Mouse (Mus musculus) frontal cortex, postnatal 10 days (tissue): ENCODE measurements at regions not wholly inside any gene's neighbourhood (a gene's known extent, or its start where the extent isn't known, plus 50 kb on each side); places are given as distances from the start of the nearest gene placed in this dataset.

Source experiments
- DNase-seq, 2 experiments: peaks; one replicate each; pipeline ENCODE4 v3.0.0; 2022; ENCODE audit warnings: low spot score in 2 of 2, mixed read lengths in 1 of 2

DNA sequence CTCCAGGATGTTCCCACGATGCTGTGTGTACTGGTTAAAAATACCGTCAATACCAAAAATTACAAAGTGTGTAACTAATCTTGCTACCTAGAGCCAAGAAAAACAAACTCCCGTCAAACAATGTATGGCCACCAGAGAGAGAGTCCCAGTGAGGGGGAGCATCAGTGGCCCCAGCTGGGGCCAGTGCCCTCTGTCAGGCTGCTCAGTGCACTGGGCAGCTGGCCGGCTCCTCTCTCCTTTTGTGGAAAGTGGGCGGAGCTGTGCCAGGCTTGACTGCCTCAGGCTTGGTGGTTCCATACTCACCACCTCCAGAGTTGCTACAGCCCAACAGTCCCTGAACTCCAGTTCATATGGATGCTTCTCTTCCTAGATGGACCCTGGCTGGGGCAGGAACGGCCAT lies 53.8 kb upstream of the Sept5 start:
- DNase-seq, result no peak

DNA sequence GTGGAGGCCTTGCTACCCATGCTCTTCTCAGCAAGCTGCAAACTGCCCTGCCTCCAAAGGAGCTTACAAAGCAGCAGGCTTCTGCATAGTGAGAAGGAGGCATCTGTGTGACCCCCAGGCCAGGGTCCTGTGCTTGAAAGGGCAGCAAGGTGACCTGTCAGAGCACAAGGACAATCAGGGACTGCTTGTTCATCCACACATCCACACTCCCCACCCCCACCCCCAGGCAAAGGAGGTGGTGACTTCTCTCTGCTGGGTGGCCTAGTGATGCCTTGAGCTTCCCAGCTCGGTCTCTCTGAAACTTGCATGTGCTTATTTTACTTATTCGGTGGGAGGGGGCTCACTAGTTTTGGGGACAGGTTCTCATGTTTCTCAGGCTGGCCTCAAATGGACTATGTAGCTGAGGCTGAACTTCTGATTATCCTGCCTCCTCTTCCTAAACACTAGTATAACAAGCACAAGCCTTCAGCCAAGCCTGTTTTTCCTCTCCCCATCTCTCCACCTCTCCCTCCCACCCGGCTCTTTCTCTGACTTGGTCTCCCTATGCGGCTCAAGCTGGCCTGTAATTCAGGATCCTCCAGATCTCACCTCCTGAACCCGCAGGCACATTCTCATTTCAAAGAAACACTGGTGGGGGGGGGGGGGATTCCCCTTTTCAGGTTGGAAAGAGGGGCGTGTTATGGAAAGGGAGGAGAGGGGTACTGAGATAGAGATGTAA lies 56.4 kb upstream of the Sept5 start:
- DNase-seq, result no peak

DNA sequence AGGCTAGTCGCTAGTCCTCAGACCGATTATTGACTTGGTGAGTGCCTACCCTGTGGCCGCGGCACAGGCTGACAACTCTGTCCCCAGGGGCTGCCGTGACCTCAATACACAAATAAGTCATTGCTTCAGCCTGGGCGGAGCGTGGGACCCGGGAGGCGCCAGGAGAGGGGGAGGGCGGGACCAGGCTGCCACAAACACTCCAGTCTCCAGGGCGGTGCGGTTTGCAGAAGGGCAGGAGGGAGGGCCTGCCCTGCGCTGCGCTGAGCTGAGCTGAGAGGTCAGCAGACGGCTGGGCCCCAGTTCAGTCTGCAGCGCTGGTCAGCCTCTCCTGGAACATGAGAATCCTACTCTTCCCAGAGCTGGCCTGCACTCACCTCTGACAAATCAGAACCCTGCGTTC lies 57.2 kb upstream of the Sept5 start:
- DNase-seq, result peak; percentile 58 to 70

DNA sequence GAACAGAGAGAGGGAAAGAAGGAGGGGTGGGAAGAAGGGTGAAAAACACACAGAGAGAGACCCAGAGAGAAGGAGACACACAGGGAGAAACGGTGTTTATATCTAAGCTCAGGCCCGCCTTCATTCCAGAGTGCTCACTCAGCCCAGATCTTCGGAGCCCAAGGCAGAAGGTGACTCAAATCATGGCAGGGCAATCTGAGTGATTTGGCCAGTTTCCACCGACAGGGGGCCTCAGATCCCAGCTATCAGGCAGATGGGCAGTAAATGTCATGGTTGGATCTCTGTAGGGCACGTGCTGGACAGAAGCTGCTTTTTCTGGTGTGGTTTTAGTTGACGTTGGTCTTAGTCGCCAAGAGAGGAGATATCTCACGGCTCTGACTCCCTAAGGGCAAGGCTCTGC lies 57.6 kb upstream of the Sept5 start:
- DNase-seq, result peak in 1 of 2 experiments; percentile 27

DNA sequence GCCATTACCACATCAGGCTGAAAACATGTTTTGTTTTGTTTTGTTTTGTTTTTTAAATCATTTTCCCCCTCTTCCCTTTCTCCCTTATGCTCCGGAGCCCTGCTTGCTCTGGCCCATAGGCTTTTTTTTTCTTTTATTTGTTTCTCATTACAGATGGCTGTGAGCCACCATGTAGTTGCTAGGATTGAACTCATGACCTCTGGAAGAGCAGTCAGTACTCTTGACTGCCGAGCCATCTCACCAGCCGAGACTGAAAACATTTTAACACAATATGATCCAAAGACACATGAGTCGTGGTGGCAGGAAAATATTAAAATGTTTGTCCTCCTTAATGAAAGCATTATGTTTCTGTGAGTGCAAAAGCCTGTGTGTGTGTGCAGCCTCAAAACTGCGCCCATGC lies 65.8 kb upstream of the Sept5 start:
- DNase-seq, result no peak

DNA sequence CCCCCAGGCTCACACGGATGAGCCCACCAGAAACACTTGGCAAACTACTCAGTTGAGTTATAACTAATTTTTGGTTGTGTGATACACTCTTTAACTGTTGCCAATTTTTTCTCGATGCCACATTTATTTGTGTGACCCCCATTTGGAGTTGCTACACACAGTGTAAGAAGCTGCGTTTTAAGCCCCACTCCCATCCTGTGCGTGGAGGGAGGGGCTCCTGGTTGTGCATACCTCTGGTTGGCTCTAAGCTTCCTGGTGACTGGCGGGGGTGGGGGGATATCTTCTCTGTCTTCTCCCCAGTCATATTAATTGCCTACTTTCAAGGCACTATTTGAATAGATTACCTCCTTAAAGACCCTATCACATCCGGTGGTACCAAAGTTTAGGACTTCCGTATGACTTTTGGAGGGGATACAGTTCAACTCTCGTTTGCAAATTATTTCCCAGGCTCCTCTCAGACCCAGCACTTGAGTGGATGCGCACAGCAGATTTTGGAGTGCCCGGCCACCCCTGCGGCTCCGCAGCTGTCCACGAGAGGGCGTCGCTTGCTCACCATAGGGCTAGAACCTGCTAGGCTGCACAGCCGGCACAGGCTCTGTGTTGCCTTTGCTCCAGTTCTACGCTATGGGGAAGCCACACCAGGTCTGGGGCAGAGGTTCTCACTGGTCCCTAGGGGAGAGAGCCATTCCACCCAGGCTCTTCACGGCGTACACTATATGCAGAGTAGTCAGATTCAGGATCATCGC lies 66.5 kb upstream of the Sept5 start:
- DNase-seq, result peak; percentile 40 to 81

DNA sequence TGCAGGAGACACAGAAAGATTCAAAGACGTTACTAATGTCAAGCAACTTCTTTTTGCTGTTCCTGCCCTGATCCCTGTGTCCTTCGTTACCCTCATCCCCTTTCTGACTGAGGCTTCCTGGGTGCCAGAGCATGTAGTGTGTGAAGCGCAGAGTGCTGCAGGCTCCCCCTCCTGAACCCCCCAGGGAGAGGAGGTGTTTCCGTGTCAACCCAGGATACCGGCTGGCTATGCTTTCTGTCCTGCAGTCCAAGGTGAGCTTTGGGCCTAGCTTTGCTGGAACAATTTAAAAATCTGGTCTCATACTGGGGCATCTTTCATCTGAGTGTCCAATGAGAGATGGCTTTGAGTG lies 67.0 kb upstream of the Sept5 start:
- DNase-seq, result no peak

DNA sequence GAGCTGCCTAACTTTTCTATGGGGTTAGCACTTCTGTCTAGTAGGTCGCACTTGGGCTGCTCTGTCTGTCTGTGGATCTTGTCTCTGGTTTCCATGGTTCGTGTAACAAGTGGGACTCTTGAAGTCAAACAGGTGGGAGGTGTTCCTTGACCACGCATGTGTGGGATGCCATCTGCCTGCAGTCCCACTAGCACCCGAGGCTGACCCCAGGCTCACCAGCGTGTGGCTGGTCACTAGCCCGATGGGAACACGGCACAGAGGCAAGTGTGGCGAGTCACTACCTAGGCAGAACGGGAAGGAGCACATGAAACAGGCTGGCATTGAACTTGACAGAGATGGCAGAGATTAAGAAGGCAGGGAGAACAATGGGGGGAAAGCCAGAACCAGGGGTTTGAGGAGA lies 72.5 kb upstream of the Cldn5 start:
- DNase-seq, result no peak

DNA sequence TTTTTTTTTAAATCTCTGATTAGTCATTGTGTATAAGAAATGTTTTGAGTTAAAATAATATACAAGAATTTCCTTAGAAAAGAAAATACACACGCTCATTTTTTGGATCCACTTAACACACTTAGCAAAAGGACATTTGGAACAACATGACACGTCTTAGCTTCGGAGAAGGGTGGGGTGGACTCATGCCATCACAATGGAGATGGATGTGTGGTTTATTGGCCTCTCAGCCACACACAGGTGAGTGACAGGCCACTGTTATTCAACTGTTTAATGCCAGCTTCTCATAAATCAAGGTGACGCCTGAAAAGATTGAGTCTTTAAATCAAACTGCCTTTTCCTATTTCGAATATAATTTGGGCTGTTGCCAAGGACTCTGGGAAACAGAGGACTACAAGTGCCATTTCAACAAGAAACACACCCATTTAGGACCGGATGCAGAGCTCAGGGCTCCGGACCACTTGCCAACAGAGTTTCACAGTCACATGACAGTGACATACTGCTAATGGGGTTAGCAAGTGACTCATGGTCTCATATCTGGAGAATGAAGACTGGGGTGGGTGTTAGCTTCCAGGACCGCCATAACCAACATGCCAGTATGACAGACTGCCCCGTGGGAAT lies 71.5 kb upstream of the Cldn5 start:
- DNase-seq, result no peak

DNA sequence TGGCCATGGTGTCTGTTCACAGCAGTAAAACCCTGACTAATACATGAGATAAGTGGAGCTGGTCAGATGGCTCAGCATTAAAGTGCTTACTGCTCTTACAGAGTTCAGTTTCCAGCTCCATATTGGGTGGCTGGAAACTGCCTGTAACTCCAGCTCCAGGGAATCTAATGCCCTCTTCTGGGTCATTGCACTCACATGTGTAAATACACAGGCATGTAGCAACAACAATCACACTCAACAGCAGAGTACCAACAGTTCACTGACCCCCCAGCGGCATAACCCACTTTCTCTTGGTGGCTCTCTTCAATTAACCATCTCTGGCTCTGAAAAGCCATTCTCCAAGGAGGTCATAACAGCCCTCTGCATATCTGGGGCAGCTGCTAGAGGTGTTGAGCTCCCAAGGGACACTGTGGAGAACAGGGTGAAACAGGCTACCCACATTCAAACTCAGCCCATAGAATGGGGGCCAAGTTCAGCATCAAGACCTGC lies 65.0 kb upstream of the Cldn5 start:
- no peak for DNase-seq

DNA sequence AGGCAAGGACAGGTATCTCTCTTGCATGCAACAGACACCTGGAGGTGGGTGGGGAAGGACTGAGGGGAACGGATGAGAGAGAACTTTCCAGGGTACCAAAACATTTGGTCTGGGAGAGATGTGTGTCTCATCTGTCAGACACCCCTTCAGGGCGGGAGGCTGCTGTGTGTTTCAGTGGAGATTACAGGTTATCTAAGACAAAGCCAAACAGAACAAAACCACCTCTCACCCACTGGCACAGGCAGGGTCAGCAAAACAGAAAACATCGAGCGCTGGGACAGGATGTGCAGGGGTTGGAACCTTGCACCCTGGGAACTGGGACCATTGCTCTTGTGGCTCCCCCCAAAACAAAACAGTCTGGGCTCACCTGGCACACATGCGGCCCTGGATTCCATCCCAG lies 63.6 kb upstream of the Cldn5 start:
- DNase-seq, result no peak

DNA sequence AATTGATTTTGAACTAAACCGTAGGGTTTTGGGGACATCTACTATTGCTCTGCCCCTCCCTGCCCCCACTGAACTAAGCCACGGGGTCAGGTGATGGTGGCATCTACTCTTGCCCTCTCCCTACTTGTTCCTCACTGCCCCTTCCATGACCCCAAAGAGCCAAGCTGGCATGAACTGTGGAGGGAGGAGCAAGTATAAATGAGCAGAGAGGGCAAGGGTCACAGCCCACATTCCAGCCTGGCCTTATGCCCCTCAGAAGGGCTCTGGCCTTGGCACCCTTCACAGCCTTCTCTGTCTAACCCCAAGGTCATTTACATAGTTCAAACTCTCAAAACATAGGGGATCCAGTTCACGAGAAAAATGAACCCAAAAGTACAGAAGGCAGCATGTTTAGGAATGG lies 61.3 kb upstream of the Cldn5 start:
- no peak for DNase-seq

DNA sequence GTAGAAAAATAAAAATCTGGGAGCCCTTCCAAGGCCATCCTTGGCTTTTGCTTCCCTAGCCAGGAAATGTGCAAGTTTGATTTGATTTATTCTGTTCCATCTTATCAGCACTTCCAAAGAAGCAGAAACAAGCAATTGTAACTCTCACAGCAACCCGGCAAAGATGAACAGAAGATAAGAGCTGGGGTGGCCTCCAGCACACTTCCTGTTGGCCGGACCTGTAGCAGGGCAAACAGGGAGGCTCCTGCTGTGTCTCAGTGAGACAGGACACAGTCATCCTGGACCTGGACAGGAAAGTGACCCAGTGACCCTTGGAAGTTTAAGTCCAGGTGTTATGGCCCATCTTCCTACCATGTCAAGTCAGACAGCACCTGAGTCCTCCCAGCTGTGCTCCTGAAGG lies 58.6 kb upstream of the Cldn5 start:
- DNase-seq, result no peak

DNA sequence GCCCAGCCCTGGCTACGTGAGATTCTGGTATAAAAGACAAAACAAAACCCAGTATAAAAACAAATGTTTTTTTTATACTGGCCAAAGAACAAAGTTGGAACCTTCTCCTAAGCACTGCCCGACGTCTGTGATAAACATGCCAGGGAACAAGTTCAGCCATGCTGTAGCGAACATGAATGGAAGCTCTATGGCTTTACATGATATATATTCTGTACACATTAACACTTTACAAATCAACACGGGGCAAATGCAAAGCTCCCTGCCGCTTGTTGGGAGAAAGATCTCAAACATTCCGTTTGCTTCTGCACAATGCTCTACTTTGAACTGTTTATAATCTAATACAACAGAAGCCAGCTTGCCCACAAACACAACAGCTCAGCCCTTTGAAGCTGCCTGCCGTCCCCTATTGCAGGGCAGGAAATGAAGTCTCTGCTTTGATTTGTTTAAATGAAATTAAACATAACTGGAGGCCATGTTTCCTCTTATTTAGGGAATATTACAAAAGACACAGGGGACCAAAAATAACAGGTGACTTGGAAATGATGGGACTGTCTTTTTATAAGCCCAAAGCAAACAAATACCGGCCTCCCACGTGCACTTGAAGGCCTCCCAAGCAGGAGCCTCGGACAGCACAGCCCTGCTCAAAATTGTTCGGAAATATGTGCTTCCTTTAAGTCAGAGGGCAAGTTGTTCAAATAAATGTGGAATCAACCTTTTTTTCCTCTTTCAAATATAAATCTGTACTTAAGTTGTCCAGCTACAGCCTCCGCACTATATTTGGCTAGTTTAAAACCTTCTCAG lies 56.0 kb upstream of the Cldn5 start:
- no peak for DNase-seq

DNA sequence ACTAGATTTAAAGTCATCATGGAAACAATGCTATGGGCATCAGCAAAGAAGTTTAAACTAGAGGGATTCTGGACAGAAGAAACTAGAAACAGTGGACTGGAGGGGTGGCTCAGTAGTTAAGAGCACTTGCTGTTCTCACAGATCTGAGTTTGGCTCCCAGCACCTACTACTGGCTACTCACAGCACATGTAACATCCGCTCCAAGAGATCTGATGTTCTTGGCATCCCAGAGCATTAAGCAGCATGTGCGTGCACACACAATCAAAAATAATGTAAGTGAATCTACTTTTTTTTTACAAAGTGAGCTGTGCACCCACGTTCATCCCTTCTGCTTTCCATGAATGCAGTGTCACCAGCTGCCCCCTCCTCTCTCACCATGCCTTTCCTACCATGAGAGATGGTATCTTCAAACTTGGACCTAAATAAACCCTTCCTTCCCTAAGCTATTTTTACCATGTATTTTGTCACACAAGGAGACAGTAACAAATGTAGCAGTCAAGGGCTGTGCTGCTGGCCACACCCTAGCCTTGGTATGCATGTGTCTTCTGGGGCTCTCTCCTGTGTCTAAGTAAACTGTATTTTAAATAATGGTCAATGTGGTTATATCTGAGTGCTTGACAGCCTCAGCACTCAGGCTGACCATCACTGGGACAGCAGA lies 53.3 kb upstream of the Cldn5 start:
- no peak for DNase-seq

DNA sequence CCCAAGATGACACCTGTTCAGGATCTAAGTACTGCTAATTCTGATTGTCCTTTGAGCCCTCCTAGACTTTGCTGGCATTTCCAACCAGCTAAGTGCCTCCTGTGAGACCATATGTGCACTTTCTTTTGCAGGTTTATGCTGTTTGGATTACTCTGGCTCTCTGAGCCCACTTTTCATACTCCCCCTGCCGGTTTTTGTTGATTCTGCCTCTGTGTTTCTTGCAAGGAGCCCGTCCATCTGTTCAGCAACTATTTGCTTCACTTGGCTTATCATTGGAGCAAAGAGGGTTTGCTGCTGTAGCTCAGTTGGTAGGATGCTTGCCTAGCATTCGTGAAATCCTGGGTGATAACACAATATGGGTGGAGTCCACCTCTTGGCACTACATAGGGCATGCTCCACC lies 52.8 kb upstream of the Cldn5 start:
- no peak for DNase-seq

DNA sequence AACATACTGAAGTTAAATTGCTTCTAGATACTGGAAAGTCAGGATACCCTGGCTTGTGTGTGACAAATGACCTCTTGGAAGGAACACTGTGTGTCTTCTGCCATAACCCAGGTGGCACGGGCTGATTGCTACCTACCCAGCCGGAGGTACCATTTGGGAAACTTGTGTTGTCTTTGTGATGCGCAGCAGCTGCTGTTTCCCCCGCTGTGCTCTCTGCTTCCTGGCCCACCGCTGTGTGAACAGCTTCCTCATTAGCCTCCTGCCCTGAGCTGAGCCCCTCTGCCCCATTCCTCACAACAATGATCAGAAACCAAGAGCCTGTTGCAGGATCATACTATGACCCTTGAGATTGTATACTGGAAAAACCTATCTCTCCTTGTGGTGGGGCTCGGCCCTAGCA lies 51.9 kb upstream of the Cldn5 start:
- no peak for DNase-seq
